Mouse (Mus musculus) liver, adult 2 months (tissue): ENCODE measurements at regions not wholly inside any gene's neighbourhood (a gene's known extent, or its start where the extent isn't known, plus 50 kb on each side); places are given as distances from the start of the nearest gene placed in this dataset.

Source experiments
- CTCF ChIP-seq: fragments of 200-500 bp; IDR thresholded peaks from 2 replicates; pipeline ENCODE4 v1.5.1; 2011; ENCODE audit warnings: low read depth, low read length, control low read depth
- POLR2A ChIP-seq: fragments of 200-500 bp; IDR thresholded peaks from 2 replicates; pipeline ENCODE4 v1.6.1; 2011; ENCODE audit warnings: low read length, control low read depth; ENCODE audit not compliant: insufficient read depth; ENCODE audit errors: extremely low read depth

DNA sequence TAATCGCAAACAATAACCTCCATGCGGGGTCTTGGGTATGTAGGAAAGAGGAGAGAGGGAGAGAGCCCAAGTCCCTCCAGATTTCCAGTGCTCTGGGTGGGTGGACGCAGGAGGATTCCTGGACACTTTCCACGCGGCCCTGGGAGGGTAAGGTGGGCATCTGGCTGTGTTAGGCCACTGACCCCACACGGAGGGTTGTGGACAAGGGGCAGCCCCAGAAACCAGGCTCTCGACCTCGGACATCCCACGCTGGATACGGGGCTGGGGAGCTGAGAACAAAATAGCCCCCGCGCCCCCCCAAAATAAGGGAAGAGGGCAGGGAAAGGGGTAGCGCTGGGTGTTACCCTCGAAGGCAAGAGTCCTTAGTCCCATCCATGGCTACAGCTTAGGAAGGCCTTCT is 150.2 kb upstream of the Robo1 start:
- TF ChIP-seq CTCF (no peak), POLR2A (no peak)
